Mouse (Mus musculus) kidney, postnatal 10 days (tissue): ENCODE results near the gene Efs.

Experiments
- DNase-seq: peaks from one replicate; pipeline ENCODE4 v3.0.0; 2021; ENCODE audit warnings: mixed read lengths

The Efs gene

DNA sequence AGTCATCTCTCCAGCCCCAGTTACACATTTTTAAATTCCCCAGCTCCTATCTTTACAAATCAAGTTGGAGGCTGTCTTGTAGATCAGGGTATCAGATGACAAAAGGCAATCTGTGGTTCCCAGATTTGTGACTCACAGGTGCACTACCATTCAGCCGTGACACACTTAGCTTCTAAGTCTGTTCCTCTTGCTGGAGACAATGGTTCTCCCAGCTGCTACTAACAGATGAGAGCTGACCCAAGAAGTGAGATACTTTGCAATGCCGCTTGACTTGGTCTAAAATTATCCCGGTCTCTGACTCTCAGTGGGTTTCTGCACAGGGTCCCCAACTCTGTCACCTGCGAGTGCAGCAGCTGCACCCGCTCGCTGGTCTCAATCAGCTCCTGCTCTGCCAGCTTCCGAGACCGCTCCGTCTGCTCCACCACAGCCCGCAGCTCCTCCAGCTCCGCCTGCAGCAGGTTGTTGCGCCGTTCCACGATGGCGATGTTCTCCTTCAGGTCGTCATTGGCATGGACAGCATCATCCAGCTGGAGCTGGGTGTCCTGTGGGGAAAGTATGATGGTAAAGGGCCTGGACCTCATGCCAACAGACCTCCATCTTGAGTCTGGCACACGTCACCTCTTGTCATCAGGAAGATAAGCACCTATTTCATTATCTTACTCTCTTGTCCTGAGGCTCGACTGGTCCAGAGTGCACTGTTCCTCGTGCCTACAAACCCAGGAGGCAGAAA, 20.2 kb upstream of the Efs start:
- DNase-seq: no peak

DNA sequence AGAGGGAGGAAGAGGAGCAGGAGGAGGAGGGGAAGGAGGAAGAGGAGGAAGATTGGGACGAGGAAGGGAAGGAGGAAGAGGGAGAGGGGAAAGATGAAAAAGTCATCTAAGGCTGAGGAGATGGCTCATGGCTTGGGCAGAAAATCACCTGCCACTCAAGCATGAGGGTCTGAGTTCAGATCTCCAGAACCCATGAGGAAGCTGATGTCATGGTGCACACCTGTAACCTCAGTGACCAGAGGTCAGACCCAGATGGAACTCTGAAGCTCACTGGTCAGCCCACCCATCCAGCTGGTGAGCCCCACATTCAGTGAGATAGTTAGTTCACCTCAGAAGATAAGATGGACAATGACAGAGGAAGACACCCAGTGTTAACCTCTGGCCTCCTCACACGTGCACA, 19.0 kb upstream of the Efs start:
- DNase-seq: no peak

DNA sequence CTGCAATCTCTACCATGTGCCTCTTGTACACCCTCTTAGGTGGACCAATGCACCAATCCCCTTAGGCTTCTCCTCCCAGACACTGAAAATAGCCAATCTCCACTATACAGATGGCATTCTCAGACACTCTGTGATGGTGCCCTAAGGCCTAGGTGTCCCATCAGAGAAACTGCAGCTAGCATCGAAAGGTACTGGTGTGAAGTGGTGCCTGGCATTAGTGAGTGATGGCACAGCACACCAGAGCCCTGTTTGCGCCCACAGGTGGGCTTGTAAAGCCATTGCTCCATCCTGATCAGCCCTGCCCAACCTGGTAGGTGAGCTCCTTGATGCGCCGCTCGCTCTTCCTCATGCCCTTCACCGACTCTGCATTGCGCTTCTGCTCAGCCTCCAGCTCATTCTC, 18.0 kb upstream of the Efs start:
- DNase-seq: no peak

- no peak for DNase-seq
Measured at GRCm38 (mm10) chr14:54942479-54942878, 16.6 kb upstream of the Efs start.

DNA sequence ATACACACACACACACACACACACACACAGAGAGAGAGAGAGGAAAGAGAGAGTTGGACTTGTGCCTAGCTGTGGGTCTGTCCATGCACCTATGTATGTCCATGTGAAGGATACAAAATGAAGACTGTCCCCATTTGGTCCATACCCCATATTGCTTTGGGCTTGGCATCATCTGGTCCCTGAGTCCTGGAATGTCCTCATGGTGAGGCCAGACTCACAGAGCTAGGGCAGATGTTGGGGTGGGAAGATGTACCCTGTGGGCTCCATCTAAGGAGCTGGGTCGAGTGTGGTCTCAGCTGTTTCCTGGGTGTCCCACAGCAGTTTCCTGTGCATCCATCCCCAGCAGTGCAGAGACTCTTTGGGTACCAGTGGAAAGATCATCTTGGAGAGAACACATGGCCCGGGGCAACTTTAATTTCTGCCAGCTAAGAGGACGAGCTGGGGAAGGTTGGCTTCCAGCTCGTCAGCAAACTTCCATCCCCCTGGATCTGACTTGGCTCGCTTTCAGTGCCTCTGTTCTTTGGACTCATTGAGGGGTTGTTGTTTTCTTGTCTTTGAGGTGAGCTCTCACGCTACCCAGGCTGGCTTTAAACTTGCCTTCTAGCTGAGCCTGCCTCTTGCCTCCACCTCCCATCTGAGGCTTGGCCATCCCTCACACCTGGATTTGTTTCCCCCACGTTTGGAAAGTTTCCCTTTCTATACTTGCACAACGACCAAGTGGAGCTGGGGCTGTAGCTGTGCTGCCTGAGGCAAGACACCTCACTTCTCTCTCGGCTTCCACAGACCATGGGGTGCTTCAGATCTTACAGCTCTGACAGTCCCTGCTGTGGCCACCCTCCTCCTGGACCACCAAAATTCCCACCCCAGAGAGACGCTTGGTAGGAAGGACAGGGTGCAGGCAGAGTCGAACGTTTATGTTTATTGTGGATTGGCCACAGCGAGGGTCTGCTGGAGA, 15.4 kb upstream of the Efs start:
- DNase-seq: peak; percentile 47

DNA sequence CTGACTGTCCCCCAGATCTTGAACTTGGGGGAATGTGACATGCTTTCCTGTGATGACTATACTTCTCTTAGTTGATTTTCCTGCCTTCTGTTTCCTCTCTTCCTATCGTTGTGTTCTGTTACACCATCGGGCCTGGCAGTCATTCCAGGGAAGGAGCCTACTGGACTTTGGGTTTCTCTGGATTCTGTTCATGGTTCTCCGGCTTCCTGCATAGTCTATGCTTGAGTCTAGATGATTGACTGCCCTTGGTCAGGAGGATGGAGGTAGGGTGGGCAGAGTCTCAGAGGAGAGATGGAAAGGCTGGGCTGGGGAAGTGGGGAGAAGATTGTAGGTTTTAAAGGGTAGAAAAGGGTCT, 14.2 kb upstream of the Efs start:
- no peak for DNase-seq

GRCm38 (mm10) chr14:54939434-54940175, 13.7 kb upstream of the Efs start:
- DNase-seq: peak; percentile 84

GRCm38 (mm10) chr14:54938431-54939219, 12.7 kb upstream of the Efs start:
- DNase-seq: no peak

DNA sequence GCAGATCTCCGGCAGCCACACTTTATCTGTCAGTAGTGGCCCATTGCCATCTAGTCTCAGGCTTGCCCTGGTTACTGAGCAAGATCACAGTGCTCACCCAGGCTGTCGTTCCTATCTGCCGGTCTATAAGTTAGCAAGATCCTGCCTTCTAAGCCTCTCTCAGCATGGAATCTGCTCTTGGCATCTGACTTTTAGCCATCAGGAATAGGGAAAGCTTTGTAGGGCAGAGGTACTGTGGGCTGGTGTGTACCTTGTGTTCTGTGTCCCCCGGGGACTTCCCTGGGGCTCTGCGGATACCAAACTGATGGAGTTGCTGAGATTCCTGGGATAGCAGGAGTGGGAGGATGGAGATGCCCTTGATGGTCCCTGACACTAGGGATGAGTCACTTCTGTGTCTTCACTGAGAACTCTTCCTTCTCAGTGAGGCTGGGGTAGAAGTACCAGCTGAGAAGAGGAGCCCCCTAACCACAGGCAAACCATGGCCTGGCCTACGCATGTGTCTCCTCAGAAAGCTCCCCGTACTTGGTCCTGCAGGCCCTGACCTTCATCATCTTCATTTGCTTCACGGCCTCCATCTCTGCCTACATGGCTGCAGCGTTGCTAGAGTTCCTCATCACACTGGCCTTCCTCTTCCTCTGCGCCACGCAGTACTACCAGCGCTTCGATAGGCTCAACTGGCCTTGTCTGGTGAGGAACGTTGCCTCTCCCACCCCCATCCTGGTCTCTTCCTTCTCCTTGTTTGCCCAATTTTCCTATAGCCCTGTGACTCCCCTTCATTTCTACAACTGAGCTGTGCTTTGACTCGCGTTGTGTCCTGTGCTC, 11.6 kb upstream of the Efs start:
- no peak for DNase-seq

GRCm38 (mm10) chr14:54936831-54937160, 10.9 kb upstream of the Efs start:
- no peak for DNase-seq

- DNase-seq: peak; percentile 42
Measured at GRCm38 (mm10) chr14:54935904-54936830, 10.2 kb upstream of the Efs start, which contains the start of gene Cmtm5. TSS of gene Cmtm5 (plus strand) at chr14:54936261.

DNA sequence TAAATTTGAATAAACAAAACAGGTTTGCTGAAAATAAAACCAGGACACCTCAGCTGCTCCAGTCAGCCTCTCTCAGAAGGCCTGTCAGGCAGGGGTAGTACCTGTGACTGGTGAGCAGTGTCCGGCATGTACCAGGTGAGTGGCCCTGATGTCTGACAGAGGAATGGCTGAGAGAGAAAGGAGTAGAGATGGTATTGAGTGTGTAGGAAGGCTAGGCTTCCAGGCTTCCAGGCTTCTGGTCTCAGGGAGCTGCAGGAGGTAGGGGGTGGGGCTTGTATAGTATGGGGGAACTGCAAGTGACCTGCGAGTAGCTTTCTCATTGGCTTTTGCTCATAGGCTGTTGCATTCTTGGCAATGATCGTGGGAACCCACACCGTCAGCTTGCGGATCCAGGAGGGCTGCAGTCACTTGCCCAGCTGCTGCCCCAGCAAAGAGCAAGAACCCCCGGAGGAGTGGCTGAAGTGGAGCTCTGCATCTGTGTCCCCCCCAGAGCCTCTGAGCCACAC, 6.8 kb upstream of the Efs start, which contains the start of gene Il25:
Il25 (plus strand) TSS at position 51 of the 506 bp plus-strand sequence.
- no peak for DNase-seq

DNA sequence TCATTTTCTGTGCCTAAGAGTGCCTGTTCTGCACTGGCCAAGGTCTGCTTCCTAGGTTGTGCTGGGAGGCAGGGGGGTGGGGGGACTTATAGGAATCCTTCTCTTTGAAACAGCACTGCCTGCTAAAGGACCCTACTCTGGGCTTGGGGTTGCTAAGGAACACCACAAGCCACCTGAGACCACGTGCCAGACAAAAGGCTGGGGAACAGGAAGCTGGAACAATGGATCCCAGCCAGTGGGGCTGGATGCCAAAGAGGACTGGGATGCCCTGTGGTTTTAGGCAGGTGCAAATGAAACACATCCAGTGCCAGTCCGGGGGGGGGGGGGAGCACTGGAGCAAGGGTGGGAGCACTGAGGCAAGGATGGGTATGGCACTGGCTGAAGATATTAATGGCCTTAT, 4.5 kb upstream of the Efs start:
- DNase-seq: peak; percentile 41

GRCm38 (mm10) chr14:54929801-54930200, 3.9 kb upstream of the Efs start:
- DNase-seq: no peak

- no peak for DNase-seq
Measured at GRCm38 (mm10) chr14:54927296-54927695, 1.4 kb upstream of the Efs start.

GRCm38 (mm10) chr14:54926401-54927158, 654 bp upstream of the Efs start:
- peak; percentile 78 for DNase-seq

- DNase-seq: peak; percentile 52
Measured at GRCm38 (mm10) chr14:54924641-54925348, 1.1 kb downstream of the Efs start.

- DNase-seq: peak; percentile 63
Measured at GRCm38 (mm10) chr14:54920076-54920685, 5.7 kb downstream of the Efs start.
